Mouse (Mus musculus): ENCODE data around the gene Samd7. TPM values are rescaled to one million over a fixed set of nuclear protein-coding genes. Genes with fewer than 3 reads are reported as not detected.

Gene Samd7
- polyA plus RNA-seq, 1 experiment from 2014 or later = not detected

DNA sequence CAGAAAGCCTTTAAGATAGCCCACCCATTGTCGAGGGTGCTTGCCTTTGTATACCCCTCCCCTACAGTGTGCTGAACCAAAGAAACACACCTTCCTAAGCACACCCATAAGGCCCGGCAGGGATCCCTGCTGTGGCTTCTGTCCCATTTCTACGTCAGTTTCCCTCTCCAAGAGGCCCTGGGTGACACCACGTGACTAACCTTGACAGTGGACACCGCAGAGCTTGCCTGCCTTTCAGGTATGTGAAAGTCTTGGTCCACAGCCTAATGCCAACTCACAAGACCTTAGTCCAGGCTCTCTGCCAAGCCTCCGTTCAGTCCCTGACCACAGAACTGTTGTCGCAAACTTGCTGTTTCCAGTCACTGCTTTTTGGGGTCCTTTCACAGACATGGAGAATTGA lies 20.1 kb downstream of the Samd7 start:
- H3K4me2 ChIP-seq (ENCODE audit: low read depth, low read length) = no peak overlapping the region
- no peaks in the 10 kb centered on the region for H3K9me3 ChIP-seq (replicated peaks; ENCODE audit: control insufficient read depth, low read length)
- H3K27ac ChIP-seq (replicated peaks; ENCODE audit: low read depth, low read length) = no peak overlapping the region
- H3K9ac ChIP-seq (replicated peaks; ENCODE audit: low read length) = no peak overlapping the region
- DNase-seq (ENCODE audit: low spot score) (no peak), ATAC-seq (replicated peaks; ENCODE audit: insufficient number of reproducible peaks, low FRiP score, low TSS enrichment, low read depth) (no peak)
- H3K4me3 ChIP-seq (ENCODE audit: low read depth, low read length) = no peak overlapping the region
- WGBS = 80% methylated on average over 7 of the region's 7 CpGs
- H3K36me3 ChIP-seq (replicated peaks; ENCODE audit: control insufficient read depth, insufficient read depth, low read depth, low read length) = no peaks in the 10 kb centered on the region
- no peaks in the 10 kb centered on the region for H3K27me3 ChIP-seq (ENCODE audit: control insufficient read depth, insufficient read depth, low read length)
- H3K4me1 ChIP-seq (ENCODE audit: control insufficient read depth, insufficient read depth, low read length) = no peaks in the 10 kb centered on the region

DNA sequence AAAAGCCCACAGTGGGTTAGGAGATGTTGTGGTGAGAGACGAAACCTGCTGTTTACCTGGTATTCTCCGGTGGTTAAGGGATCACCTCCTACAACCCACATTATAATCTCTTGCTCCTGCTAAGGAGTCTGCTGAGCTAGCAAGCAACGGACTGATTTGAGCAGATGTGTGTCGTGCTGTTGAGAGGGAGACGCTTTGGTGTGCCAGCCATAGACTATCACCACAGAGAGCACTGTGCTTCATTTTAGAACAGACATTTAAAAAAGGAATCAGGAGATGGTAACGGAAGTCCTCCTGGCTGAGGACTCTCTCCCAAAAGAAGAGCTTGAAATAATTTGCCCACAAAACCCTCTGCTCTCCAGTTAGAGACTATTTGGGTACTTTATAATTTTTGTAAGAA lies 21.2 kb downstream of the Samd7 start:
- DNase-seq (ENCODE audit: low spot score) (no peak), ATAC-seq (replicated peaks; ENCODE audit: insufficient number of reproducible peaks, low FRiP score, low TSS enrichment, low read depth) (no peak)
- no peak overlapping the region for H3K4me3 ChIP-seq (ENCODE audit: low read depth, low read length)
- H3K9me3 ChIP-seq (replicated peaks; ENCODE audit: control insufficient read depth, low read length) = no peaks in the 10 kb centered on the region
- no peaks in the 10 kb centered on the region for H3K4me1 ChIP-seq (ENCODE audit: control insufficient read depth, insufficient read depth, low read length)
- H3K27ac ChIP-seq (replicated peaks; ENCODE audit: low read depth, low read length) = no peak overlapping the region
- no peaks in the 10 kb centered on the region for H3K36me3 ChIP-seq (replicated peaks; ENCODE audit: control insufficient read depth, insufficient read depth, low read depth, low read length)
- no peaks in the 10 kb centered on the region for H3K27me3 ChIP-seq (ENCODE audit: control insufficient read depth, insufficient read depth, low read length)
- 89% methylated on average over 6 of the region's 6 CpGs for WGBS
- H3K9ac ChIP-seq (replicated peaks; ENCODE audit: low read length) = no peak overlapping the region
- no peak overlapping the region for H3K4me2 ChIP-seq (ENCODE audit: low read depth, low read length)

DNA sequence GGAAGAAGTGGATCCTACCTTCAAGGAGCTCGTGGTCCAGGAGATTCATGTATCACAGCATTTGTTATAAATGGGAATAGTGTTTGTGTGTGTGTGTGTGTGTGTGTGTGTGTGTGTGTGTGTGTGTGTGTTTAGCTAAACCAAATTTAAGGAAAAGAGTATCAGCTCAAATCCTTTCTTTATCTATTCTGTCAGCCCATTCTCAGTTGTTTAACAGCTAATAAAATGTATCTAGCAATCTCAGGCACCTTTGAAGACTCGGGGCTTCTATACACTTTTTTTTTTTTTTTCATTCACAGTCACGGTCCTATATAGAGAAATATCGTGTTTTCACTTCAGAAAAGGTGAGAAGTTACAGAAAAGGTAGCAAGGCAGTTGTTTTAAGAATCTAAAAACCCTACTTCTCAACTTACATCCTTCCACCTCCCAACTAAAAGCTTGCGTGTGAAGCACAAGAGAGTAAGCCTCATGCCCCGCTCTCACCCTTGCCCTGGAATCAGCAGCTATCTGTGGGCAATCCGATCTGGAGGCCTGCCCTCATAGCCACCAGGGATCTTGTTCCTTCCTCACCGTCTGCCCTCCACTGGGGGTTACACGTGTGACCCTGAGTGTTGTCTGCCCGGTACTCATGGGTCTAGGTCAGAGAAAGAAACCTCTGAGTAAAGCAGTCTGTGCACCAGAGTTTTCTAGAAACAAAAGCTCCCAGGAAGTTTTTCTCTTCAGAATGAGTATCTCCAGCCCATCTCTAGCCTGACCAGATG lies 23.8 kb downstream of the Samd7 start:
- H3K9me3 ChIP-seq (replicated peaks; ENCODE audit: control insufficient read depth, low read length) = no peaks in the 10 kb centered on the region
- no peak overlapping the region for H3K9ac ChIP-seq (replicated peaks; ENCODE audit: low read length)
- no peak for ATAC-seq (replicated peaks; ENCODE audit: insufficient number of reproducible peaks, low FRiP score, low TSS enrichment, low read depth)
- no peaks in the 10 kb centered on the region for H3K4me1 ChIP-seq (ENCODE audit: control insufficient read depth, insufficient read depth, low read length)
- H3K4me3 ChIP-seq (ENCODE audit: low read depth, low read length) = no peak overlapping the region
- no peak overlapping the region for H3K4me2 ChIP-seq (ENCODE audit: low read depth, low read length)
- WGBS = 53% methylated on average over 10 of the region's 10 CpGs
- H3K27me3 ChIP-seq (ENCODE audit: control insufficient read depth, insufficient read depth, low read length) = no peaks in the 10 kb centered on the region
- no peak for DNase-seq (ENCODE audit: low spot score)
- H3K27ac ChIP-seq (replicated peaks; ENCODE audit: low read depth, low read length) = no peak overlapping the region
- no peaks in the 10 kb centered on the region for H3K36me3 ChIP-seq (replicated peaks; ENCODE audit: control insufficient read depth, insufficient read depth, low read depth, low read length)

DNA sequence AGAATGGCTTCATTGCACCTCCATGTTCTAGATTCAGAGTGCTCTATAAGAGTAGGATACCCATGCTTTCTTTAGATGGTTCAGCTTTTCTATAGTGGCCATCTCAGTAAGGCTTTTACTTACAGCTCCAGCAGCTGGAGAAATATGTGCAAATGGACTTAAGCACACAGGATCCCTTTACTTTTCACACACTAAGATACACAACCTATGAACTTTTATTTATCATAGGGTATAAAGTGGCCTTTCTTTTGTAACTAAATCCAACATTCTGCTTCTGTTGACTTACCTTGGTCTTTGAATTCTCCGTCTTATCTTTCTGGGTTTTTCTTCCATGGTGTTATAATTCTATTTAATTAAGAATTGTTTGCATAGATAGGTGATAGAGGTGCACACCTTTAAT lies 25.5 kb downstream of the Samd7 start:
- Histone ChIP-seq H3K9ac (replicated peaks; ENCODE audit: low read length) (no peak overlapping the region), H3K4me3 (ENCODE audit: low read depth, low read length) (no peak overlapping the region), H3K4me1 (ENCODE audit: control insufficient read depth, insufficient read depth, low read length) (no peaks in the 10 kb centered on the region), H3K4me2 (ENCODE audit: low read depth, low read length) (no peak overlapping the region), H3K36me3 (replicated peaks; ENCODE audit: control insufficient read depth, insufficient read depth, low read depth, low read length) (no peaks in the 10 kb centered on the region), H3K9me3 (replicated peaks; ENCODE audit: control insufficient read depth, low read length) (no peaks in the 10 kb centered on the region), H3K27ac (replicated peaks; ENCODE audit: low read depth, low read length) (no peak overlapping the region), H3K27me3 (ENCODE audit: control insufficient read depth, insufficient read depth, low read length) (no peaks in the 10 kb centered on the region)
- DNase-seq (ENCODE audit: low spot score) (no peak), ATAC-seq (replicated peaks; ENCODE audit: insufficient number of reproducible peaks, low FRiP score, low TSS enrichment, low read depth) (no peak)
- WGBS = 96% methylated on average over 1 of the region's 1 CpGs

DNA sequence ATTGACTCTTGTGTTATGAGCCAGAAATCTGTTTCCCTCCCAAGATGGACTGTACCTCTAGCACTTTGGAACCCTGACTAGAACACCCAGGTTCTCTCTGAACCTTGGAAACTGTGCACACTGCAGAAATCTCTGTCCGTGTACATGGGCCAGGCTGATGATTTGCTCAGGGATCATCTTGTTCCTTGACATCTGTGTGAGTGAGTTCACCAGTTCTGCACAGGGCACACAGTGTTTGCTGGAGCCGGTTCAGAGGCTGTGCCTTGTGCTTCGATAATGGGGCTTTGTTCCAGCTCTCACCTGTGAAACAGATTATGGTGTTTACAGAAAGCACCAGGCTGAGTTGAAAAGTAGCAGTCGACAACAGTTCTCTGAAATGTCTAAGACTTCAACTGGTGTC lies 26.5 kb downstream of the Samd7 start:
- no peak for DNase-seq (ENCODE audit: low spot score)
- Histone ChIP-seq H3K27ac (replicated peaks; ENCODE audit: low read depth, low read length) (no peak overlapping the region), H3K9ac (replicated peaks; ENCODE audit: low read length) (no peak overlapping the region), H3K4me1 (ENCODE audit: control insufficient read depth, insufficient read depth, low read length) (no peaks in the 10 kb centered on the region), H3K4me3 (ENCODE audit: low read depth, low read length) (no peak overlapping the region), H3K36me3 (replicated peaks; ENCODE audit: control insufficient read depth, insufficient read depth, low read depth, low read length) (no peaks in the 10 kb centered on the region), H3K27me3 (ENCODE audit: control insufficient read depth, insufficient read depth, low read length) (no peaks in the 10 kb centered on the region), H3K4me2 (ENCODE audit: low read depth, low read length) (no peak overlapping the region), H3K9me3 (replicated peaks; ENCODE audit: control insufficient read depth, low read length) (no peaks in the 10 kb centered on the region)
- ATAC-seq (replicated peaks; ENCODE audit: insufficient number of reproducible peaks, low FRiP score, low TSS enrichment, low read depth) = no peak
- 66% methylated on average over 4 of the region's 4 CpGs for WGBS

DNA sequence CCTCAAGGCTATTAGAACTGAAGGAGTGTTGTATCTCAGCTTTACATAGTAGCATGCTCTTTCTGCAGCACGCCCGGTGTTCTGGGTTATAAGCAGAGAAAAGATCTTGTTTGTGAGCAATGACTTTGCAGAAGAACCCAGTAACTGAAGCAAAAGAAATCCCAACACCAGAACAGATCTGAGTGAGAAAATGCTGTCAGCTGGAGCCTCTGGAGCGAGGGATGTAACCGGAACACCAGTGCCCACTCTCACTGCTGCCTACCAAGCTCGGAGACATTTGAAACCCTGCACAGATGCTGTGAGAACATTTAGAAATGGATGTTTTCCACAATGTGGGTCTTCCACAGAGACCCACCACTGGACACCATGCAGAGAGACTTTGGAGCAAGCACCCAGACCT lies 28.6 kb downstream of the Samd7 start:
- 88% methylated on average over 5 of the region's 5 CpGs for WGBS
- H3K9me3 ChIP-seq (replicated peaks; ENCODE audit: control insufficient read depth, low read length) = no peaks in the 10 kb centered on the region
- H3K4me2 ChIP-seq (ENCODE audit: low read depth, low read length) = no peak overlapping the region
- no peak overlapping the region for H3K4me3 ChIP-seq (ENCODE audit: low read depth, low read length)
- H3K9ac ChIP-seq (replicated peaks; ENCODE audit: low read length) = no peak overlapping the region
- H3K36me3 ChIP-seq (replicated peaks; ENCODE audit: control insufficient read depth, insufficient read depth, low read depth, low read length) = no peaks in the 10 kb centered on the region
- DNase-seq (ENCODE audit: low spot score) (no peak), ATAC-seq (replicated peaks; ENCODE audit: insufficient number of reproducible peaks, low FRiP score, low TSS enrichment, low read depth) (no peak)
- H3K27me3 ChIP-seq (ENCODE audit: control insufficient read depth, insufficient read depth, low read length) = no peaks in the 10 kb centered on the region
- H3K4me1 ChIP-seq (ENCODE audit: control insufficient read depth, insufficient read depth, low read length) = no peaks in the 10 kb centered on the region
- H3K27ac ChIP-seq (replicated peaks; ENCODE audit: low read depth, low read length) = no peak overlapping the region

DNA sequence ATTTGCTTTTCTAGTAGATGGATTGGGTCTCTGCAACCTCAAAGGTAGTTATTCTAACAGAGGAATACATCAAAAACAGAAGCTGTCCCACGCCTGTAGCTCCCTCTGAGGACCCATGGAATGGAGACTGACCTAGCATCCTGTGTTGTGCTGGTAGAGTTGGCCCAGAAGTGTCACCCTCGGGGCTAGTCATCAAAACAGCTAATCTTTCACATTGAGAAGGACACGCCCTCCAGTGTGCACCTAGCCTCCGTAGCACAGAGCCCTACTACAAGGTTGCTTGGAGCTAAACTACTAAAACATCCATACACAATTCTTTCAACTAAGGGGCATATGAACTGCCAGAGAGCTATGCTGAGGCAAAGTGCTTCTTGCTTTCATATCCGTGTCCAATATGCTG lies 31.9 kb downstream of the Samd7 start:
- no peaks in the 10 kb centered on the region for H3K4me1 ChIP-seq (ENCODE audit: control insufficient read depth, insufficient read depth, low read length)
- no peaks in the 10 kb centered on the region for H3K9me3 ChIP-seq (replicated peaks; ENCODE audit: control insufficient read depth, low read length)
- DNase-seq (ENCODE audit: low spot score) (no peak), ATAC-seq (replicated peaks; ENCODE audit: insufficient number of reproducible peaks, low FRiP score, low TSS enrichment, low read depth) (no peak)
- H3K27me3 ChIP-seq (ENCODE audit: control insufficient read depth, insufficient read depth, low read length) = no peaks in the 10 kb centered on the region
- H3K36me3 ChIP-seq (replicated peaks; ENCODE audit: control insufficient read depth, insufficient read depth, low read depth, low read length) = no peaks in the 10 kb centered on the region
- 75% methylated on average over 5 of the region's 5 CpGs for WGBS
- H3K4me3 ChIP-seq (ENCODE audit: low read depth, low read length) = no peak overlapping the region
- no peak overlapping the region for H3K4me2 ChIP-seq (ENCODE audit: low read depth, low read length)
- H3K9ac ChIP-seq (replicated peaks; ENCODE audit: low read length) = no peak overlapping the region
- H3K27ac ChIP-seq (replicated peaks; ENCODE audit: low read depth, low read length) = no peak overlapping the region

DNA sequence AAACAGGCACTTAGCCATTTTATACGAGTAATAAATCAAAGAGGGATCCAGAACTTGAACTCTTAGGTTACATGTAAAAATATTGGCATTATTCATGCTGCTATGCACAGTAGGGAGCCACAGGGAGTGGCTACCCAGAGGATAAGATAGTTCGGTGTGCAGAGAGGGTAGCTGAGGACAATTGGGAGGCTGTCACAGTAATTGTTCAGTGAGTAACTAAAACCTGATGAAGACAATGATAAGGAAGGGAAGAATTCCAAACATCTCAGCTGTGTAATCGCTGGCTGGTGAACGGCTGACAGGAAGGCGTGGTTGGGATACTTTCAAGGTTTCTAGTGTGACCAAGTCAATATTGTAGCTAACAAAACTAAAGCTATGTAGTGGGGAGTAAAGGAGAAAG lies 42.4 kb downstream of the Samd7 start:
- peak; percentile 4 for DNase-seq (ENCODE audit: low spot score)
- H3K27me3 ChIP-seq (ENCODE audit: control insufficient read depth, insufficient read depth, low read length) = no peaks in the 10 kb centered on the region
- no peaks in the 10 kb centered on the region for H3K4me1 ChIP-seq (ENCODE audit: control insufficient read depth, insufficient read depth, low read length)
- no peaks in the 10 kb centered on the region for H3K36me3 ChIP-seq (replicated peaks; ENCODE audit: control insufficient read depth, insufficient read depth, low read depth, low read length)
- no peak for ATAC-seq (replicated peaks; ENCODE audit: insufficient number of reproducible peaks, low FRiP score, low TSS enrichment, low read depth)
- 27% methylated on average over 5 of the region's 5 CpGs for WGBS
- H3K4me3 ChIP-seq (ENCODE audit: low read depth, low read length) = no peak overlapping the region
- no peak overlapping the region for H3K4me2 ChIP-seq (ENCODE audit: low read depth, low read length)
- H3K9ac ChIP-seq (replicated peaks; ENCODE audit: low read length) = no peak overlapping the region
- no peak overlapping the region for H3K27ac ChIP-seq (replicated peaks; ENCODE audit: low read depth, low read length)
- H3K9me3 ChIP-seq (replicated peaks; ENCODE audit: control insufficient read depth, low read length) = no peaks in the 10 kb centered on the region

Data from embryonic facial prominence, embryonic 11.5 days (tissue).